Mouse (Mus musculus) stomach, embryonic 16.5 days (tissue): ENCODE measurements around the gene Ern1. TPM values are rescaled to one million over a fixed set of nuclear protein-coding genes. Genes with fewer than 3 reads are reported as not detected.

Experiments used
- ATAC-seq: fragments of 200-750 bp; cut with Nextera tagmentation; 2 replicates; pipeline ENCODE4 v1.8.0; 2017; ENCODE audit warnings: moderate number of reproducible peaks, moderate TSS enrichment; ENCODE audit not compliant: insufficient read depth, low FRiP score
- H3K27ac ChIP-seq: fragments of 300-500 bp; sonication (generic); 2 replicates; pipeline ENCODE4 v1.5.1; 2014; ENCODE audit warnings: low read length
- H3K27me3 ChIP-seq: fragments of 300-500 bp; sonication (generic); 2 replicates; pipeline ENCODE4 v1.6.1; 2014; ENCODE audit warnings: low read length, control low read depth, mixed read lengths; ENCODE audit not compliant: control insufficient read depth, insufficient read depth
- H3K36me3 ChIP-seq: fragments of 300-500 bp; sonication (generic); 2 replicates; pipeline ENCODE4 v1.6.1; 2014; ENCODE audit warnings: low read length; ENCODE audit not compliant: control insufficient read depth, insufficient read depth
- H3K4me1 ChIP-seq: fragments of 300-500 bp; sonication (generic); 2 replicates; pipeline ENCODE4 v1.6.1; 2014; ENCODE audit warnings: low read length, control low read depth, mixed read lengths; ENCODE audit not compliant: control insufficient read depth, insufficient read depth
- H3K4me2 ChIP-seq: fragments of 300-500 bp; sonication (generic); 2 replicates; pipeline ENCODE4 v1.6.1; 2014; ENCODE audit warnings: low read depth, low read length, mixed read lengths
- H3K4me3 ChIP-seq: fragments of 300-500 bp; sonication (generic); replicated peaks from 2 replicates; pipeline ENCODE4 v1.5.1; 2014; ENCODE audit warnings: mild to moderate bottlenecking, low read length
- H3K9ac ChIP-seq: fragments of 300-500 bp; sonication (generic); 2 replicates; pipeline ENCODE4 v1.6.1; 2014; ENCODE audit warnings: low read length
- H3K9me3 ChIP-seq: fragments of 300-500 bp; sonication (generic); replicated peaks from 2 replicates; pipeline ENCODE4 v1.6.1; 2016; ENCODE audit warnings: low read length, control low read depth; ENCODE audit not compliant: control insufficient read depth
- WGBS: fragments of 180-500 bp; shearing (Covaris S2); extraction: QIAGEN DNeasy Blood & Tissue Kit; methylation state at CpG from one replicate; pipeline ENCODE4 v1.1.7; 2014; 5-methylcytosine and 5-hydroxymethylcytosine counted together
- polyA plus RNA-seq: library from polyadenylated mRNA; unstranded; fragments of >200 nt; fragmentation: Nextera tagmentation; extraction: Ambion mirVana; gene quantifications from 2 replicates; pipeline ENCODE4 v1.2.1, GENCODE M21; 2015

The Ern1 gene
- polyA plus RNA-seq, 1 experiment from 2014 or later, result 9.4 TPM

DNA sequence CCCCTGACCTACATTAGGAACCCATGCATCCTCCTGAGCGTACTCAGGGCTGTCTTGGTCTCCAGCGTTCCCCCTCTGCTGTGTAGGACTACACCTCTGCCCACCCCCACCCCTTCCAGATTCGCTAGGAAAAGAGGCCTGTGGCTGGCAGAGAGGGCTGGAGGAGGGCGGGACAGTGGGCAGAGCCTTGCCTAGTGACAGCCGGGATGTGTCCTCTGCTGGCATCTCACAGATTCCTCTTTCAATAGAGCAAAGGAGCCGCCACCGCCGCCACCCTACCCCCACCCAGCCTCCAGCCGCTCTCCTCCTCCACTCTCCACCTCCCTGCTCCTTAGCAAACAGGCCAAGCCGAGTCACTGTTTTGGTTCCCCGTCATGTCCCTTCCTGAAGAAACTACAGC is 122.9 kb downstream of the Ern1 start:
- Histone ChIP-seq H3K4me1 (peaks cover 10% of the 10 kb centered on the region), H3K36me3 (no peaks in the 10 kb centered on the region), H3K4me3 (no peak overlapping the region), H3K9me3 (no peaks in the 10 kb centered on the region), H3K9ac (peak overlapping the region; percentile 22; the same call in 1 of the 2 replicates), H3K27me3 (no peaks in the 10 kb centered on the region), H3K4me2 (no peak overlapping the region; the same call in 1 of the 2 replicates), H3K27ac (no peak overlapping the region)
- ATAC-seq, result 0 out of 2 replicates have a peak, but pooled peaks have one; percentile 14
- 11% methylated on average over 11 of the region's 11 CpGs for WGBS

DNA sequence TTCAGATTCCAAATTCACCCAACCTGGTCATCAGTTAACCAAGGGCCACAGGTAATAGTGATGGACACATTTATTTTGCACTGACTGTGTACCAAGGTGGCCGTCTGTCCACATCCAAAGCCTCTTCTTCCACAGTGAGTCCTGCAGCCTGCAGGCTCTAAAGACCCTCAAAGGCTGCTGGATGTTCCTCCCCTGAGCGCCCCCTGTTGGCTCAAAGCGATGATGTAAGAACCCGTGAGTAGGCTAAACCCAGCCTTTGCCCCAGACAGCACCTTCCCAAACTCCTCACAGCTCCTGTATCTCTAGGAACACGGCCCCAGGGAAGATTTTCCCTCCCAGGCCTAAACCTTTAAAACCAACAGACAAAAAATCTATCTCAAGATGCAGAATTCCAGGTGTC is 128.3 kb downstream of the Ern1 start:
- 19% methylated on average over 5 of the region's 5 CpGs for WGBS
- no peak for ATAC-seq

DNA sequence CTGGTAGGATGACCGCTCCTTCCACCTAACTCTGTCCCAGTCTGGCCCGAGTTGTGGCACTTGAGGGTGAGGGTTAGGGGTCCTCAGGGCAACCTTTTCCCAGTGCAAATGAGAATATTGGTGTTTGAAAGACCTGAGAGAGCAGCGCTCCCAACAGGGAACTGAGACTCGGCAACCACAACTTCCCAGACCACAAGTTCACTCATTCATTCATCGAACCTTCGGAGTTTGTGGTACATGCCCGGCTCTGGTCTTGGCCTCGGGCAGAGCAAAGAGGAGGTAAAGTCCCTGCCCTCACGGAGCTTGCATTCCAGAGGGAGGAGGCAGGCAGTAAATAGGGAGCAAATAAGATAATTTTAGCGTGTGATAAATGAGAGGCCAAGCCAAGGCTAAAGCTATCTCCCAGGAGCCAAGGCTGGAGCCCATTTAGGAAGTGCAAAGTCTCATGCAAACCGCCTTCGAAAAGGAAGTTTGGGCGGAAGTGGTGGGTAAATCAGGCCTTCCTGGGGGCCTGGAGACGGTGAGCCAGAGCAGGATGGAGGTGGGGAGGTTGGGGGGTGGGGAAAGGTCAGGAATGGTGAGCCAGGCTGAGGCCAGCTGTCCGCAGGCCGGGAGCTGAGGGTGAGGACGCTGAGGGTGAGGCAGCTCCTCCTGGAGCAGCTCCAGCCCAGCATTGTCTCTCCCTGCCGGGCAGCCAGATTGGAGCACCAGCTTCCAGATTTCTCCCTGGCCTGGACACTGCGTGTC is 132.1 kb downstream of the Ern1 start:
- no peak overlapping the region for H3K4me3 ChIP-seq
- H3K36me3 ChIP-seq, result no peaks in the 10 kb centered on the region
- WGBS, result 46% methylated on average over 19 of the region's 19 CpGs
- no peak overlapping the region for H3K4me2 ChIP-seq
- no peak overlapping the region for H3K9ac ChIP-seq
- no peaks in the 10 kb centered on the region for H3K27me3 ChIP-seq
- H3K27ac ChIP-seq, result no peak overlapping the region
- ATAC-seq, result no peak
- no peaks in the 10 kb centered on the region for H3K9me3 ChIP-seq
- H3K4me1 ChIP-seq, result no peaks in the 10 kb centered on the region

More for the DNA sequence above, 128.3 kb downstream of the Ern1 start:
- Histone ChIP-seq H3K27me3 (no peaks in the 10 kb centered on the region), H3K4me2 (no peak overlapping the region), H3K27ac (no peak overlapping the region), H3K9ac (no peak overlapping the region), H3K4me1 (no peaks in the 10 kb centered on the region), H3K9me3 (no peaks in the 10 kb centered on the region), H3K36me3 (no peaks in the 10 kb centered on the region), H3K4me3 (no peak overlapping the region)

DNA sequence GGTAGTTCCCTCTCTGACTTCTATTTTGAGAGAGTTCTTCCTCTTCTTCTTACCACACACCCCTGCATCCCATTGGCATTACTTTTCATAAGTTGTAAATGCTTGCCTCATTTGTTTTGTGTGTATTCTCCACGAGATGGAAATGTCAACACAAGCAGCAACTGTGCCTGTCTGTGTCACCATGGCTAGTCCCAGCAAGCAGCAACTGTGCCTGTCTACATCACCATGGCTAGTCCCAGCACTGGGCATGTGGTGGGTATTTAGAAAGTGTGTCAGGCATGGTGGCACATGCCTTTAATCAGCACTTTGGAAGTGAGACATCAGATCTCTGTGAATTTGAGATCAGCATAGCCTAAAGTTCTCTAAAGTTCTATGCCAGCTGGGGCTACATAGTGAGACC is 133.5 kb downstream of the Ern1 start:
- H3K9ac ChIP-seq, result no peak overlapping the region
- H3K36me3 ChIP-seq, result no peaks in the 10 kb centered on the region
- no peaks in the 10 kb centered on the region for H3K9me3 ChIP-seq
- 28% methylated on average over 1 of the region's 1 CpGs for WGBS
- ATAC-seq, result no peak
- H3K4me1 ChIP-seq, result no peaks in the 10 kb centered on the region
- no peak overlapping the region for H3K4me3 ChIP-seq
- H3K4me2 ChIP-seq, result no peak overlapping the region
- no peak overlapping the region for H3K27ac ChIP-seq
- H3K27me3 ChIP-seq, result no peaks in the 10 kb centered on the region

DNA sequence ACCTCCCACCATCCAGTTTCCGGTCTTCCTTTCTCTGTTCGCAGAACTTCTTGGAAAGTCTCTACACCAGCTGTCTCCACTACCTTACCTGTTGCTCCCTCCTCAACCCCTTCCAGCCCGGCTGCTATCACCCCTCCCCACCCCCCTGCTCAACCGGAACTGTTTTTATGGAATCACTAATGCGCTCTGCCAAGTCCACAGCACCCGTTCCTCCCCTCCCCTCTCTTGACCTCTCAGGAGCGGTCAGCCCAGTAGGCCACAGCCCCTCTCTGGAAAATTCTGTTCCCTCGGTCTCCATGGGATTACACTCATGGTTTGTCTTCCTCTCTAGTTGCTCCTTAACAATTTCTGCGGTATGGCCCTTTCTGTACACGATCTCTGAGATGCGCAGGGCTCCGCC is 134.5 kb downstream of the Ern1 start, which contains the start of gene Scn4a:
Gene Scn4a, minus strand, starts transcription at position 101 of the 400 bp plus-strand sequence.
- H3K4me3 ChIP-seq, result no peak within 1 kb of the TSS
- no peaks in the 10 kb centered on the region for H3K36me3 ChIP-seq
- no peak within 1 kb of the TSS for H3K9ac ChIP-seq
- 83% methylated on average over 12 of the region's 12 CpGs for WGBS
- H3K9me3 ChIP-seq, result no peaks in the 10 kb centered on the region
- no peak for ATAC-seq
- no peaks in the 10 kb centered on the region for H3K27me3 ChIP-seq
- H3K27ac ChIP-seq, result no peak within 1 kb of the TSS
- no peaks in the 10 kb centered on the region for H3K4me1 ChIP-seq
- no peak within 1 kb of the TSS for H3K4me2 ChIP-seq

DNA sequence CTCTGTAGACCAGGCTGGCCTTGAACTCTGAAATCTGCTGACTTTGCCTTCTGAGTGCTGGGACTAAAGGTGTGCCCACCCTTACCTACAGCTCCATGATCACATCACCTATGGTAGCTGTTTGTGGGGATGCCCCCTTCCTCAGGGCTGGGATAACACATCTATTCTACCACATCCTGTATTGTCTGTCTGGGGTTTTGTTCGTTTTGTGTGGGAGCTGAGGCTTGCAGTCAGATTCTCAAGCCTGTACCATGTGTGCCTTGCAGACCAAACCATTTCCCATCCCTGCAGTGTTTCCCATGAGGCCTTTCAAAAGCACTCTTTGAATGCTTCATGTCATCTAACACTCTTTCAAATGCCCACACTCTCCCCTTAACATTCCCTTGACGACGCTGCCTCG is 135.7 kb downstream of the Ern1 start:
- no peak overlapping the region for H3K9ac ChIP-seq
- WGBS, result 87% methylated on average over 4 of the region's 4 CpGs
- no peaks in the 10 kb centered on the region for H3K4me1 ChIP-seq
- no peak overlapping the region for H3K27ac ChIP-seq
- no peak for ATAC-seq
- no peaks in the 10 kb centered on the region for H3K27me3 ChIP-seq
- no peak overlapping the region for H3K4me3 ChIP-seq
- H3K9me3 ChIP-seq, result no peaks in the 10 kb centered on the region
- no peaks in the 10 kb centered on the region for H3K36me3 ChIP-seq
- no peak overlapping the region for H3K4me2 ChIP-seq

DNA sequence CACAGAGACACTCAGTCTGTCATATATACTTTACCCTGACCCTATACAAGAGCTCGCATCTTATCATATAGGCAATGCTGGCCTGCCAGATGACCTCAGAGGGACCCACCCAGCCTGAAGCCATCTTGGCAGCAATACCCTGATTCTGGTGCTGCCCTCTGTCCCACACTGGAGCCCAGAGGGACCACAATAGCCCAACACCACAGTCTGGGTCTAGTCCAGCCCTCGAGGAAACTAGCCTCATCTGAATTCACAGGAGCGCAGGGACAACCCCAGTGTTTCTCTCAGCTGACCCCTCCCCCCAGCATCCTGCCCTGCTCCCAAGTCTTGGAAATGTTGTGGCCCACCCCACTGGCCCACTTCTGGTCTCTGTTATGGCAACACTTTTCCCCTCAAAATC is 136.4 kb downstream of the Ern1 start:
- no peaks in the 10 kb centered on the region for H3K36me3 ChIP-seq
- ATAC-seq, result no peak

DNA sequence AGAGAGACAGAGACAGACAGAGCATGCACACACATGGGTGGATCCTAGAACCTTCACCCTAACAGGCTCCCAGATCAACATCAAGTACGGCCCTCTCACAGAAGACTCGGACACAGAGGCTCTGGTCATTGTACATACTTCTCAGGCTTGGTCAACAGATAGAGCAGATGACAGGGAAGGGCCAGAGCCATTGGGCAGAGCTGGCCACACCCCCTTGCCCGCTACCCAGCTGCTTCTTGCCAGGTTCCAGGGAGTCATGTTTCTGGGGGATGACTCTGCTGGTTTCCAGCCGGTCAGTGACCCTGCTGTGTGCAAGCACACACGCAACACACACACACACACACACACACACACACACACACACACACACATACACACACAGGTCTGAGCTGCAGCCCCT is 136.8 kb downstream of the Ern1 start:
- WGBS, result 47% methylated on average over 5 of the region's 5 CpGs
- no peak for ATAC-seq

More for the DNA sequence above, 136.4 kb downstream of the Ern1 start:
- H3K9me3 ChIP-seq, result no peaks in the 10 kb centered on the region
- no peaks in the 10 kb centered on the region for H3K4me1 ChIP-seq
- H3K4me3 ChIP-seq, result no peak overlapping the region
- H3K27ac ChIP-seq, result no peak overlapping the region
- 60% methylated on average over 3 of the region's 3 CpGs for WGBS
- no peak overlapping the region for H3K4me2 ChIP-seq
- H3K27me3 ChIP-seq, result no peaks in the 10 kb centered on the region
- no peak overlapping the region for H3K9ac ChIP-seq

DNA sequence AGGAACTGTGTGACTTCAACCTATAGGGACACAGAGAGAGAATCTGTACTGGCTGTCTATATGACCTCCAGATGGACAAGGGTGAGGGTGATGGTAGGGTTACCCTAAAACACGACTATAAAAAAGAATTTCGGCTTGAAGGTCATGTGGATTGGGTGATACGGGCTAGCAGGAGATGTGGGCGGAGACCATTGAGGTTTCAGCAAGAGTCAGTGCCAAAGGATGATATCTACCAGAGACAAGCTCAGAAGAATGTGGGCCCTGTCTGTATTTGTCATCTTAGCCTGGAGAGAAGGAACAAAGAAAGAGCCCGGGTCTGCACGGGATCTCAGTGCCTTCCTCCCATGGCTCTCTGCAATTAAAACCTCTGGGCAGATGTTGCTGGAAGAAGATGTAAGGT is 137.9 kb downstream of the Ern1 start:
- H3K27ac ChIP-seq, result no peak overlapping the region
- no peak overlapping the region for H3K4me3 ChIP-seq
- 74% methylated on average over 6 of the region's 6 CpGs for WGBS
- no peaks in the 10 kb centered on the region for H3K9me3 ChIP-seq
- H3K4me2 ChIP-seq, result no peak overlapping the region
- no peaks in the 10 kb centered on the region for H3K27me3 ChIP-seq
- H3K9ac ChIP-seq, result no peak overlapping the region
- ATAC-seq, result no peak
- no peaks in the 10 kb centered on the region for H3K36me3 ChIP-seq
- no peaks in the 10 kb centered on the region for H3K4me1 ChIP-seq

More for the DNA sequence above, 136.8 kb downstream of the Ern1 start:
- H3K9me3 ChIP-seq, result no peaks in the 10 kb centered on the region
- H3K27ac ChIP-seq, result no peak overlapping the region
- H3K4me1 ChIP-seq, result no peaks in the 10 kb centered on the region
- no peak overlapping the region for H3K4me2 ChIP-seq
- H3K4me3 ChIP-seq, result no peak overlapping the region
- H3K27me3 ChIP-seq, result no peaks in the 10 kb centered on the region
- H3K36me3 ChIP-seq, result no peaks in the 10 kb centered on the region
- no peak overlapping the region for H3K9ac ChIP-seq
